Mouse (Mus musculus) testis, adult 2 months (tissue): ENCODE data around the gene Aff3.

Experiments used
- CTCF ChIP-seq: fragments of 200-500 bp; IDR thresholded peaks from 2 replicates; pipeline ENCODE4 v1.5.1; 2012; ENCODE audit warnings: low read depth, mild to moderate bottlenecking, inconsistent platforms, low read length, moderate library complexity; ENCODE audit not compliant: control insufficient read depth, insufficient read depth, insufficient replicate concordance
- POLR2A ChIP-seq: fragments of 200-500 bp; IDR thresholded peaks from 2 replicates; pipeline ENCODE4 v1.6.1; 2012; ENCODE audit warnings: low read depth, mild to moderate bottlenecking, inconsistent platforms, low read length, moderate library complexity; ENCODE audit not compliant: control insufficient read depth

GRCm38 (mm10) chr1:38292851-38293250 lies 371.9 kb downstream of the Aff3 start:
- TF ChIP-seq CTCF = no peak
- TF ChIP-seq POLR2A = no peak
